Mouse (Mus musculus): ENCODE measurements around the gene Prl3c1.
"Not testable (repeated sequence)": the region's sequence is repeated elsewhere in the genome, so short reads cannot be mapped to it uniquely, and the experiment has no call there.

Prl3c1 gene

DNA sequence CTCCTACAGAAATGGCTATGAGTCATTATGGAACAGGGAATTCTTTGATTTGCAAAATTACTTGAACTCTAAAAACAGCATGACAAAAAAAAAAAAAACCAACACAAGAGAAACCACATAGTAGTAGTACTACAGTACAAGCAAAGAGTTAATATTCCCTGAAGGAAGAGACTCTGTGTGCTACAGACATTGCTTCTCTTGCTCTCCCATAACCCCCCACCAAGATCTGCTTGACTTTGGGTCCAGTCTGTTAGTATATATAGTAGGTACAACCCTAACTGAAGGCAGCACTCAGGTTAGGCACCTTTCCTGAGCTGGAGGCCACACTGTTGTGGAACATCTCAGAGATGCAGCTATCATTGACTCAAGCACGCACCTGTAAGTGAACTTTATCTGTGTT lies at the start of gene Prl3c1:
Gene Prl3c1, plus strand, starts transcription at position 301 of the 400 bp plus-strand sequence.
- no peak for DNase-seq (ENCODE audit: low read depth, low spot score)

DNA sequence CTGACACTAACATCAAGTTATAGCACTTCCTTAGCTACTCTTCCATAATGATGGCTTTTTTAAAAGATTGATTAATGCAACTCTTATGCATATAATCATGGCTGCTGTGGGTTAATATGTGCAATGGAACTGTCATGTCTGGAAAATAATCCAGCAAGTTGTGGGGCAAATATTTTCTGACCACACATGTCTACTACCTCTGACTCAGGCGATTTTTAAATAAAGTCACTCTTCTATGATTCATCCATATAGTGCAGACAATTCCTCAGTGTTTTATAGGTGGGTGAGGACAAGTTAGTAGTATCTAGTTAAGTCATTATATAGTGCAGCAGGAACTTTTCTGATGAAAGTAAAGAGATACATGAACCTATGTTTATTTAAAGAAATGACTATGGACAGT lies 48.2 kb upstream of the Prl3c1 start:
- DNase-seq (ENCODE audit: low read depth, low spot score), result no peak

DNA sequence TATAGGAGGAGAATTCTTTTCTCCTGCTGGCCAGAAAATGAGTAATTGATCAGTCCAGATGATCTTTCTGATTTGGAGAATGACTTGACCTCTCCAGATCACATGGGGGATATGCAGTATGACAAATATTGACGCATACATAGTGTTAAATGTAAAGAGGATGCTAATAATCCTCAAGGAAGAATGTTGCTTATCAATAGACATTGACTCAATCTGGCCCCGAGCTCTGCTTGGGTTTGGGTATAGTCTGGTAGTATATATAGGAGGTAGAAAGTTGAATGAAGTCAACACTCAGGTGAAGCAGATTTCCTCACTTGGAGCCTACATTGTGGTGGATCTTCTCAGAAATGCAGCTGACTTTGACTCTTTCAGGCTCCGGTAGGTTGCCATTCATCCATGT lies 40.0 kb upstream of the Prl3c1 start, which contains the start of gene Prl3d3:
Gene Prl3d3, plus strand, starts transcription at position 301 of the 400 bp plus-strand sequence.
- not testable (repeated sequence) for DNase-seq (ENCODE audit: low read depth, low spot score)

DNA sequence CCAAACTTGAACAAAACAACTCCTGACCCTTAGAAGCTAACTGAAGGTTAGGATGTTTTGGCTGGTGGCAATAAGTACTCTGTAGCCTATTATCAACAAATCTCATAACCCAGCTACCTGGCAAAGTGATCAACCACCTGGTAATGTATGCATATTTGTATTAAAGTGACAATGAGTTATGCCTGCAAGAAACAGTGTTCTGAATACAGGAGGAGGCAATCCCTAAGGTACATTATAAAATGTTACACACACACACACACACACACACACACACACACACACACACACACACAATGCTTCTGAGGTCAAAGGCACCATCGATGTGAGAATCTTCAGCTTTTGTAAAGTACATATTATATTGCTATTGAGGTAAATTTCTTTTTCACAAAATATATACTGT lies 45.1 kb downstream of the Prl3c1 start, which contains the start of gene Prl3b1:
Gene Prl3b1, plus strand, starts transcription at position 301 of the 400 bp plus-strand sequence.
- no peak for DNase-seq (ENCODE audit: low read depth, low spot score)

Data from c-Kit-negative CD71-positive TER-119-positive erythroid progenitor cells, embryonic 14.5 days (primary cell).